Mouse (Mus musculus) right cerebral cortex, postnatal 4 days (tissue): ENCODE results near the gene Gm21627.
"Not testable (repeated sequence)": the region's sequence is repeated elsewhere in the genome, so short reads cannot be mapped to it uniquely, and the experiment has no call there.

Source experiments
- DNase-seq: peaks from one replicate; pipeline ENCODE4 v3.0.0-alpha.2; 2022

Gene Gm21627

DNA sequence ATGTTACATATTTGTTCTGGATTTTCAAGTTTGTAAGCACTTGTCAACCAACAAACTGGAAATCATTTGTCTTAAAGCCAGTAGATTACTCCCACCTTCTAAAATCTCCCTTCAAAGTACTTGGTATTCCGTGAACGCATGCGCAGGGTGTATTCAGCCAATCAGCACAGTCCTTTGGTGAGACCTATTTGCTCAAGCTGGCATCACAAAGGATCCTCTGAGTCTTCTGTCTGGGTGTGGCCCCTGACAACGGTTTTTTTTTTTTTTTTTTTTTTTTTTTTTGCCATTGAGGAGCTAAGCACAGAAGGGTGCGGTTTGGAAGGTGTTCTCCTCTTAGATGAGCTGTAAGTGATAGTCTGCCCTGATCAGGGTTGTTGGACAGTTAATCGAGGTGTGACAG, at the start of gene Gm21627:
TSS of gene Gm21627 (plus strand) at position 301 of the 400 bp plus-strand sequence.
- not testable (repeated sequence) for DNase-seq
